Mouse (Mus musculus) midbrain, embryonic 16.5 days (tissue): ENCODE data around the gene Chl1. TPM values are rescaled to one million over a fixed set of nuclear protein-coding genes. Genes with fewer than 3 reads are reported as not detected.

Experiments used
- ATAC-seq: fragments of 200-750 bp; cut with Nextera tagmentation; 2 replicates; pipeline ENCODE4 v1.8.0; 2017; ENCODE audit warnings: moderate TSS enrichment
- H3K27ac ChIP-seq: fragments of 300-500 bp; sonication (generic); 2 replicates; pipeline ENCODE4 v1.5.1; 2014; ENCODE audit warnings: mild to moderate bottlenecking, low read length, mixed read lengths
- H3K27me3 ChIP-seq: fragments of 300-500 bp; sonication (generic); 2 replicates; pipeline ENCODE4 v1.6.1; 2014; ENCODE audit warnings: low read depth, low read length, mixed read lengths; ENCODE audit not compliant: control insufficient read depth, insufficient read depth
- H3K36me3 ChIP-seq: fragments of 300-500 bp; sonication (generic); 2 replicates; pipeline ENCODE4 v1.6.1; 2014; ENCODE audit warnings: mild to moderate bottlenecking, low read length, moderate library complexity, mixed read lengths; ENCODE audit not compliant: control insufficient read depth, insufficient read depth
- H3K4me1 ChIP-seq: fragments of 300-500 bp; sonication (generic); 2 replicates; pipeline ENCODE4 v1.6.1; 2014; ENCODE audit warnings: mild to moderate bottlenecking, low read length, mixed read lengths; ENCODE audit not compliant: control insufficient read depth, insufficient read depth
- H3K4me2 ChIP-seq: fragments of 300-500 bp; sonication (generic); 2 replicates; pipeline ENCODE4 v1.6.1; 2014; ENCODE audit warnings: mild to moderate bottlenecking, low read length, mixed read lengths
- H3K4me3 ChIP-seq: fragments of 300-500 bp; sonication (generic); 2 replicates; pipeline ENCODE4 v1.5.1; 2014; ENCODE audit warnings: low read depth, mild to moderate bottlenecking, low read length, moderate library complexity, mixed read lengths
- H3K9ac ChIP-seq: fragments of 300-500 bp; sonication (generic); 2 replicates; pipeline ENCODE4 v1.6.1; 2014; ENCODE audit warnings: low read depth, low read length, mixed read lengths
- H3K9me3 ChIP-seq: fragments of 300-500 bp; sonication (generic); replicated peaks from 2 replicates; pipeline ENCODE4 v1.6.1; 2014; ENCODE audit warnings: mild to moderate bottlenecking, low read length, mixed read lengths; ENCODE audit not compliant: control insufficient read depth, poor library complexity, severe bottlenecking
- WGBS: fragments of 180-500 bp; shearing (Covaris S2); extraction: QIAGEN DNeasy Blood & Tissue Kit; methylation state at CpG from one replicate; pipeline ENCODE4 v1.1.7; 2014; 5-methylcytosine and 5-hydroxymethylcytosine counted together
- polyA plus RNA-seq: library from polyadenylated mRNA; unstranded; fragments of >200 nt; fragmentation: Nextera tagmentation; extraction: Ambion mirVana; gene quantifications from 2 replicates; pipeline ENCODE4 v1.2.1, GENCODE M21; 2015

Gene Chl1
- polyA plus RNA-seq: 178 and 202 TPM in 2 replicates

GRCm38 (mm10) chr6:103510392-103511289 lies at the start of gene Chl1:
TSS of gene Chl1 (plus strand) at chr6:103510586.
- H3K36me3 ChIP-seq: no peaks in the 10 kb centered on the region
- H3K4me2 ChIP-seq: peak within 1 kb of the TSS; percentile 58
- peak within 1 kb of the TSS; percentile 99 for H3K27ac ChIP-seq
- peak; percentile 52 for ATAC-seq
- H3K4me3 ChIP-seq: peak within 1 kb of the TSS; percentile 53
- peak within 1 kb of the TSS; percentile 80 for H3K9ac ChIP-seq
- no peaks in the 10 kb centered on the region for H3K9me3 ChIP-seq
- H3K4me1 ChIP-seq: peaks cover 18% of the 10 kb centered on the region
- WGBS: 3% methylated on average over 25 of the region's 25 CpGs
- H3K27me3 ChIP-seq: no peaks in the 10 kb centered on the region

GRCm38 (mm10) chr6:103465479-103466080 lies 44.8 kb upstream of the Chl1 start:
- no peaks in the 10 kb centered on the region for H3K9me3 ChIP-seq
- H3K4me1 ChIP-seq: no peaks in the 10 kb centered on the region
- no peaks in the 10 kb centered on the region for H3K27me3 ChIP-seq
- H3K4me3 ChIP-seq: no peak overlapping the region
- H3K27ac ChIP-seq: no peak overlapping the region
- ATAC-seq: no peak
- H3K4me2 ChIP-seq: no peak overlapping the region
- no peaks in the 10 kb centered on the region for H3K36me3 ChIP-seq
- WGBS: 76% methylated on average over 5 of the region's 5 CpGs
- H3K9ac ChIP-seq: no peak overlapping the region

GRCm38 (mm10) chr6:103473316-103473715 lies 37.1 kb upstream of the Chl1 start:
- Histone ChIP-seq H3K27me3 (no peaks in the 10 kb centered on the region), H3K36me3 (no peaks in the 10 kb centered on the region), H3K9me3 (no peaks in the 10 kb centered on the region), H3K4me1 (no peaks in the 10 kb centered on the region), H3K4me2 (no peak overlapping the region), H3K9ac (no peak overlapping the region), H3K4me3 (no peak overlapping the region), H3K27ac (no peak overlapping the region)
- 71% methylated on average over 5 of the region's 5 CpGs for WGBS
- ATAC-seq: no peak

- Histone ChIP-seq H3K4me2 (no peak overlapping the region), H3K27ac (no peak overlapping the region), H3K9me3 (no peaks in the 10 kb centered on the region), H3K36me3 (no peaks in the 10 kb centered on the region), H3K9ac (no peak overlapping the region), H3K27me3 (no peaks in the 10 kb centered on the region), H3K4me3 (no peak overlapping the region), H3K4me1 (no peaks in the 10 kb centered on the region)
- WGBS: 49% methylated on average over 1 of the region's 1 CpGs
- ATAC-seq: no peak
Measured at GRCm38 (mm10) chr6:103487199-103487598, 23.2 kb upstream of the Chl1 start.

- no peaks in the 10 kb centered on the region for H3K9me3 ChIP-seq
- H3K4me1 ChIP-seq: no peaks in the 10 kb centered on the region
- H3K4me3 ChIP-seq: no peak overlapping the region
- no peak overlapping the region for H3K27ac ChIP-seq
- no peak overlapping the region for H3K4me2 ChIP-seq
- no peaks in the 10 kb centered on the region for H3K36me3 ChIP-seq
- no peak for ATAC-seq
- H3K27me3 ChIP-seq: no peaks in the 10 kb centered on the region
- WGBS: 55% methylated on average over 4 of the region's 4 CpGs
- no peak overlapping the region for H3K9ac ChIP-seq
Measured at GRCm38 (mm10) chr6:103498404-103498803, 12.0 kb upstream of the Chl1 start.

- Histone ChIP-seq H3K9me3 (no peaks in the 10 kb centered on the region), H3K4me2 (no peak overlapping the region), H3K4me3 (no peak overlapping the region), H3K36me3 (no peaks in the 10 kb centered on the region), H3K27me3 (no peaks in the 10 kb centered on the region), H3K27ac (no peak overlapping the region), H3K4me1 (peaks cover 4% of the 10 kb centered on the region; the same call in 1 of the 2 replicates), H3K9ac (no peak overlapping the region)
- no peak for ATAC-seq
- WGBS: 62% methylated on average over 3 of the region's 3 CpGs
Measured at GRCm38 (mm10) chr6:103504065-103504464, 6.3 kb upstream of the Chl1 start.

- H3K4me3 ChIP-seq: no peak overlapping the region
- WGBS: 52% methylated on average over 3 of the region's 3 CpGs
- H3K9me3 ChIP-seq: no peaks in the 10 kb centered on the region
- no peaks in the 10 kb centered on the region for H3K36me3 ChIP-seq
- H3K4me1 ChIP-seq: peaks cover 13% of the 10 kb centered on the region
- peak overlapping the region; percentile 32; the same call in 1 of the 2 replicates for H3K27ac ChIP-seq
- no peak overlapping the region for H3K4me2 ChIP-seq
- no peak for ATAC-seq
- H3K27me3 ChIP-seq: no peaks in the 10 kb centered on the region
- H3K9ac ChIP-seq: no peak overlapping the region
Measured at GRCm38 (mm10) chr6:103507751-103508575, 2.4 kb upstream of the Chl1 start.

- Histone ChIP-seq H3K27me3 (no peaks in the 10 kb centered on the region), H3K27ac (peak overlapping the region; percentile 99), H3K9me3 (no peaks in the 10 kb centered on the region), H3K4me1 (peaks cover 13% of the 10 kb centered on the region), H3K36me3 (no peaks in the 10 kb centered on the region), H3K4me3 (no peak overlapping the region), H3K9ac (peak overlapping the region; percentile 80; the same call in 1 of the 2 replicates), H3K4me2 (peak overlapping the region; percentile 58)
- 54% methylated on average over 4 of the region's 4 CpGs for WGBS
- no peak for ATAC-seq
Measured at GRCm38 (mm10) chr6:103509596-103509995, 790 bp upstream of the Chl1 start.
